Mouse (Mus musculus): ENCODE data around the gene Klhl32.

DNA sequence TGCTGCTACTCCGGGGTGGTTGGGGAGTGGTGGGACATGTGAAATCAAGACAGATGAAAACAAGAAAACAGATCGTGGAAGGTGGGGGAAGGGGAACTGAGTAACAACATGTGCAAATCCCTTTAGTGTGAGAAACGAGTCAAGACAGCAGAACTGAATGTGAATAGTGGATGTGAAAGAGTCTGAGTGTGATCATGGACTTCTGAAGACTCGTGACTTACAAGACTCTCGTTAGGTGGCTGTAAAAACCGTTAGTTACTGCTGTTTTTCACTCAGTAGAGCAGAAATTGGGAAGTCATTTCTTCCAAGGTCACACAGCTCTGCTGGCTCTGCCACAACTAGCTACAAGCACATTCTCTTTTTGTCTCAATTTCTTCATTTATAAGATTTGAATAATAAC is 282.9 kb downstream of the Klhl32 start:
- TF ChIP-seq CTCF (IDR thresholded peaks at IDR 0.05; ENCODE audit: low read depth, low read length): no peak
- TF ChIP-seq POLR2A (IDR thresholded peaks at IDR 0.05; ENCODE audit: insufficient read depth, low read length): no peak

Data from ES-Bruce4 (cell line).